Mouse (Mus musculus): Measurements from ENCODE around the gene Nceh1.
"Not testable (repeated sequence)": the region's sequence is repeated elsewhere in the genome, so short reads cannot be mapped to it uniquely, and the experiment has no call there.

- not testable (repeated sequence) for TF ChIP-seq CTCF (IDR thresholded peaks at IDR 0.05; ENCODE audit: low read depth, low read length); POLR2A (IDR thresholded peaks at IDR 0.05; ENCODE audit: borderline replicate concordance, low read depth, low read length)
Observed at GRCm38 (mm10) chr3:27291411-27291810, 108.6 kb downstream of the Nceh1 start.

Data from bone marrow macrophage, adult 2 months (primary cell).